Mouse (Mus musculus): ENCODE measurements around the gene P2rx4. TPM values are rescaled to one million over a fixed set of nuclear protein-coding genes. Genes with fewer than 3 reads are reported as not detected.

The P2rx4 gene
- polyA plus RNA-seq, 1 experiment from 2014 or later, result 15.2 TPM

GRCm38 (mm10) chr5:122733881-122734280 lies 26.5 kb downstream of the P2rx4 start:
- Histone ChIP-seq H3K4me1 (no peaks in the 10 kb centered on the region), H3K27ac (no peak overlapping the region), H3K4me3 (no peak overlapping the region), H3K9ac (no peak overlapping the region), H3K9me3 (no peaks in the 10 kb centered on the region), H3K36me3 (peaks cover 17% of the 10 kb centered on the region), H3K4me2 (replicated peaks) (no peak overlapping the region), H3K27me3 (replicated peaks) (no peaks in the 10 kb centered on the region)
- WGBS, result 71% methylated on average over 17 of the region's 17 CpGs
- no peak for ATAC-seq (ENCODE audit: low FRiP score, low read depth)

DNA sequence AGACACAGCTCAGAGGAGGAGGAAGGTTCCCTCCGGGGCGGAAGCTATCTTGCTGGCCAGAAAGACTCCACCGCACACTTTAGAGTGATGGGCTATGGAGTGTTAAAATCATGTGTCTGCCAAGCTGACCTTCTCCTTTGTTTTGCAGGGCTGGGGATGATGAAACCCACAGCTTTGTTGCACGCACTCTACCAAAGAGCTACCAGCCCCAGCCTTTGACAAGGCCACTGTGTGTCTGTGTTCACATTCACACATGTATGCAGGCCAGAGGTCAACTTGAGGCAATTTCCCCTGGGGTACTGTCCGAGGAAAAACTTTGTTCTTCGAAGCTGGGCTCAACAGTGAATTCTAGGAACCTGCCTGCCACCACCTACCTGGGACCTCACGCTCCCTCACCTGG lies 28.5 kb downstream of the P2rx4 start:
- Histone ChIP-seq H3K27ac (no peak overlapping the region), H3K4me1 (no peaks in the 10 kb centered on the region), H3K27me3 (replicated peaks) (no peaks in the 10 kb centered on the region), H3K4me3 (no peak overlapping the region), H3K9ac (no peak overlapping the region), H3K4me2 (replicated peaks) (no peak overlapping the region), H3K36me3 (peaks cover 26% of the 10 kb centered on the region), H3K9me3 (no peaks in the 10 kb centered on the region)
- ATAC-seq (ENCODE audit: low FRiP score, low read depth), result no peak
- 87% methylated on average over 7 of the region's 7 CpGs for whole genome bisulfite sequencing

DNA sequence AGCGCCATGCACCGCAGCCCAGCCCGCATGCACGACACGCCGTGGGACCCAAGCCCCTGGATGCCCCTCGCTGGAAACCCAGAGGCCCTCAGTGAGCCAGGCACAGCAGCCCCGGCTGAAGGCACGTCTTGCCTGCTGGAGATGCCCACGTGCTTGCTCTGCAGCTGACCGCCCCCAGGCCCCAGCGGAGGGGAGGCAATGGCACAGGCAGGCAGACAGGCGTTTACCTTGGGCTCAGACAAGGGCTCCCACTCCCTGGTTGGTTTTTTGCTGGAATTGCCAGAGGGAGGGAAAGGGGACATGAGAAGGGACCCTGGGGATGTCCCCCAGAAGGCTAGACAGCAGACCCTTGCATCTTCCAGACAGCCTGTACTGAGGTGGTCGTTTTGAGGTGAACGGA lies 29.4 kb downstream of the P2rx4 start:
- no peak overlapping the region for H3K4me2 ChIP-seq (replicated peaks)
- no peaks in the 10 kb centered on the region for H3K9me3 ChIP-seq
- H3K27ac ChIP-seq, result no peak overlapping the region
- H3K4me1 ChIP-seq, result no peaks in the 10 kb centered on the region
- H3K4me3 ChIP-seq, result no peak overlapping the region
- H3K27me3 ChIP-seq (replicated peaks), result no peaks in the 10 kb centered on the region
- ATAC-seq (ENCODE audit: low FRiP score, low read depth), result no peak
- H3K9ac ChIP-seq, result no peak overlapping the region
- peaks cover 30% of the 10 kb centered on the region for H3K36me3 ChIP-seq
- WGBS, result 92% methylated on average over 15 of the region's 15 CpGs

DNA sequence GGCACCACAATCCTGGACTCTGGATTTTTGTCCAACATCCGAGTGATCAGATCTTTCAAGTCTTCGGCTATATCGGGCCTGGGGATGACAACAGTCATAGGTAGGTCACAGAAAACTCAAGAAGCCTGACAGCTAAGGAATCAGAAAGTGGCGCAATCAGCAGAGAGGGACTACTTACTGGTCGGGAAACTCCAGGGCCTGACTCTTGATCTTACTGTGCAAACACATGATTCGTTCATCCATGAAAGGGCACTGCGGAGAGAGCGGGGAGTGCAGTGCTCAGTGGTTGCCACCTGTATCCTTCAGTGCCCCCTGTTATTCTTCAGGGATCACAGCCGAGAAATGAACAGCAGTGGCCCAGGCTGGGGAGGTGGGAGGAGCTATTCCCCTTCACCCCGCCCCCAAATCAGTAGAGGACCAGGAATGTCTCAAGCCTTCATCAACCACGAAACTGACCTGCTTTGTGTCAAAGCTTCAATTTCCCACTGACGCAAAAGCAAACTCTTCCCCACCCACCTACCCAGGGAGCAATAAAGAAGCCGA lies 36.6 kb downstream of the P2rx4 start:
- WGBS, result 88% methylated on average over 13 of the region's 13 CpGs
- H3K4me3 ChIP-seq, result no peak overlapping the region
- no peaks in the 10 kb centered on the region for H3K4me1 ChIP-seq
- no peak overlapping the region for H3K27ac ChIP-seq
- peaks cover 58% of the 10 kb centered on the region for H3K36me3 ChIP-seq
- no peak overlapping the region for H3K9ac ChIP-seq
- ATAC-seq (ENCODE audit: low FRiP score, low read depth), result no peak
- H3K4me2 ChIP-seq (replicated peaks), result no peak overlapping the region
- no peaks in the 10 kb centered on the region for H3K9me3 ChIP-seq
- no peaks in the 10 kb centered on the region for H3K27me3 ChIP-seq (replicated peaks)

GRCm38 (mm10) chr5:122747950-122748349 lies 40.6 kb downstream of the P2rx4 start:
- H3K36me3 ChIP-seq, result peaks cover 46% of the 10 kb centered on the region
- H3K4me1 ChIP-seq, result no peaks in the 10 kb centered on the region
- no peak overlapping the region for H3K9ac ChIP-seq
- 84% methylated on average over 7 of the region's 7 CpGs for WGBS
- no peak overlapping the region for H3K4me3 ChIP-seq
- no peaks in the 10 kb centered on the region for H3K27me3 ChIP-seq (replicated peaks)
- H3K4me2 ChIP-seq (replicated peaks), result no peak overlapping the region
- ATAC-seq (ENCODE audit: low FRiP score, low read depth), result no peak
- no peaks in the 10 kb centered on the region for H3K9me3 ChIP-seq
- H3K27ac ChIP-seq, result no peak overlapping the region

GRCm38 (mm10) chr5:122754477-122754876 lies 47.1 kb downstream of the P2rx4 start:
- H3K36me3 ChIP-seq, result peaks cover 49% of the 10 kb centered on the region
- WGBS, result 90% methylated on average over 16 of the region's 16 CpGs

GRCm38 (mm10) chr5:122755620-122756019 lies 48.3 kb downstream of the P2rx4 start:
- no peak overlapping the region for H3K9ac ChIP-seq
- peaks cover 45% of the 10 kb centered on the region for H3K36me3 ChIP-seq
- H3K4me3 ChIP-seq, result no peak overlapping the region
- ATAC-seq (ENCODE audit: low FRiP score, low read depth), result no peak
- no peaks in the 10 kb centered on the region; the same call in 1 of the 2 replicates for H3K4me1 ChIP-seq
- H3K4me2 ChIP-seq (replicated peaks), result no peak overlapping the region
- H3K27ac ChIP-seq, result no peak overlapping the region
- no peaks in the 10 kb centered on the region for H3K9me3 ChIP-seq
- WGBS, result 91% methylated on average over 4 of the region's 4 CpGs
- H3K27me3 ChIP-seq (replicated peaks), result no peaks in the 10 kb centered on the region

More at GRCm38 (mm10) chr5:122754477-122754876, 47.1 kb downstream of the P2rx4 start:
- Histone ChIP-seq H3K27ac (no peak overlapping the region), H3K9me3 (no peaks in the 10 kb centered on the region), H3K9ac (no peak overlapping the region), H3K27me3 (replicated peaks) (no peaks in the 10 kb centered on the region), H3K4me3 (no peak overlapping the region), H3K4me2 (replicated peaks) (no peak overlapping the region), H3K4me1 (no peaks in the 10 kb centered on the region)
- no peak for ATAC-seq (ENCODE audit: low FRiP score, low read depth)

- no peak for ATAC-seq (ENCODE audit: low FRiP score, low read depth)
- Histone ChIP-seq H3K9me3 (no peaks in the 10 kb centered on the region), H3K27me3 (replicated peaks) (no peaks in the 10 kb centered on the region), H3K4me1 (no peaks in the 10 kb centered on the region; the same call in 1 of the 2 replicates), H3K4me3 (no peak overlapping the region), H3K9ac (no peak overlapping the region), H3K36me3 (peaks cover 45% of the 10 kb centered on the region), H3K27ac (no peak overlapping the region), H3K4me2 (replicated peaks) (no peak overlapping the region)
- 50% methylated on average over 6 of the region's 6 CpGs for WGBS
Observed at GRCm38 (mm10) chr5:122756144-122756543, 48.8 kb downstream of the P2rx4 start.

GRCm38 (mm10) chr5:122756680-122757079 lies 49.3 kb downstream of the P2rx4 start:
- ATAC-seq (ENCODE audit: low FRiP score, low read depth), result no peak
- H3K27ac ChIP-seq, result no peak overlapping the region
- 94% methylated on average over 7 of the region's 7 CpGs for whole genome bisulfite sequencing
- no peaks in the 10 kb centered on the region; the same call in 1 of the 2 replicates for H3K4me1 ChIP-seq
- peaks cover 45% of the 10 kb centered on the region for H3K36me3 ChIP-seq
- no peak overlapping the region for H3K4me2 ChIP-seq (replicated peaks)
- H3K4me3 ChIP-seq, result no peak overlapping the region
- H3K9me3 ChIP-seq, result no peaks in the 10 kb centered on the region
- H3K9ac ChIP-seq, result no peak overlapping the region
- no peaks in the 10 kb centered on the region for H3K27me3 ChIP-seq (replicated peaks)

GRCm38 (mm10) chr5:122763271-122764031 lies 56.1 kb downstream of the P2rx4 start:
- Histone ChIP-seq H3K9me3 (no peaks in the 10 kb centered on the region), H3K27ac (no peak overlapping the region), H3K4me3 (no peak overlapping the region), H3K4me1 (no peaks in the 10 kb centered on the region; the same call in 1 of the 2 replicates), H3K9ac (0 out of 2 replicates have a peak overlapping the region, but pooled peaks have one; percentile 26), H3K4me2 (replicated peaks) (no peak overlapping the region), H3K27me3 (replicated peaks) (no peaks in the 10 kb centered on the region), H3K36me3 (peaks cover 30% of the 10 kb centered on the region; the same call in 1 of the 2 replicates)
- no peak for ATAC-seq (ENCODE audit: low FRiP score, low read depth)
- WGBS, result 87% methylated on average over 29 of the region's 29 CpGs

- no peaks in the 10 kb centered on the region; the same call in 1 of the 2 replicates for H3K4me1 ChIP-seq
- H3K4me2 ChIP-seq (replicated peaks), result no peak overlapping the region
- WGBS, result 52% methylated on average over 10 of the region's 10 CpGs
- no peaks in the 10 kb centered on the region for H3K27me3 ChIP-seq (replicated peaks)
- H3K9me3 ChIP-seq, result no peaks in the 10 kb centered on the region
- H3K4me3 ChIP-seq, result no peak overlapping the region
- no peak for ATAC-seq (ENCODE audit: low FRiP score, low read depth)
- H3K9ac ChIP-seq, result no peak overlapping the region
- H3K36me3 ChIP-seq, result peaks cover 24% of the 10 kb centered on the region; the same call in 1 of the 2 replicates
- H3K27ac ChIP-seq, result no peak overlapping the region
Observed at GRCm38 (mm10) chr5:122764032-122764464, 56.7 kb downstream of the P2rx4 start.

GRCm38 (mm10) chr5:122767283-122767682 lies 59.9 kb downstream of the P2rx4 start:
- Histone ChIP-seq H3K4me3 (no peak overlapping the region), H3K9me3 (no peaks in the 10 kb centered on the region), H3K27me3 (replicated peaks) (no peaks in the 10 kb centered on the region), H3K4me1 (0 out of 2 replicates have a peak, but pooled peaks cover 2% of the 10 kb centered on the region), H3K4me2 (replicated peaks) (no peak overlapping the region), H3K36me3 (peaks cover 16% of the 10 kb centered on the region), H3K9ac (no peak overlapping the region), H3K27ac (no peak overlapping the region)
- no peak for ATAC-seq (ENCODE audit: low FRiP score, low read depth)
- WGBS, result 95% methylated on average over 11 of the region's 11 CpGs
